Mouse (Mus musculus): ENCODE measurements at regions not wholly inside any gene's neighbourhood (a gene's known extent, or its start where the extent isn't known, plus 50 kb on each side); places are given as distances from the start of the nearest gene placed in this dataset.

- DNase-seq (ENCODE audit: low read depth) = peak; percentile 61
- TF ChIP-seq POLR2A (IDR thresholded peaks at IDR 0.05; ENCODE audit: borderline replicate concordance, extremely low read depth, insufficient read depth, insufficient read length, poor library complexity, severe bottlenecking) = no peak
- no peak for TF ChIP-seq CTCF (IDR thresholded peaks at IDR 0.05; ENCODE audit: borderline replicate concordance, extremely low read depth, insufficient read depth, insufficient read length)
Measured at GRCm38 (mm10) chr7:123642596-123642995, 142.3 kb upstream of the Zkscan2 start.

DNA sequence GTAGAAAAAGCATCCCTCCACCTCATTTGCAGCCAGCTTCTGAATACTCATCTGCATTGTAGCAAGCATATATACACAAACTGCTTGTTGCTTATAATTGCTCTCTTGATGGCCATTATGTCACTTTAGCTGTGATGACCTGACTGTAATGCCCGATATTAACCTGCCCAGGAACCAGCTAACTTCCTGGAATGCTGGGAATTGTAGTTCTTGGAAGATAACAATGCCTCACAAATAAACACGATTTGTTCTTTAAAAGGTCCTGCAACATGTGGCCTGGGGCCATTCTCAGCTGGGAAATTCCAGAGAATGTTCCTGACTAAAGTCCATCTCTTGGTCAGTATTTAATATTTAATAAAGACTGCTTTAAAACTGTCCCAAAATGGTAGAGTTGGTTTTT, 143.2 kb upstream of the Zkscan2 start:
- no peak for DNase-seq (ENCODE audit: low read depth)
- no peak for TF ChIP-seq CTCF (IDR thresholded peaks at IDR 0.05; ENCODE audit: borderline replicate concordance, extremely low read depth, insufficient read depth, insufficient read length)
- no peak for TF ChIP-seq POLR2A (IDR thresholded peaks at IDR 0.05; ENCODE audit: borderline replicate concordance, extremely low read depth, insufficient read depth, insufficient read length, poor library complexity, severe bottlenecking)

- TF ChIP-seq CTCF (IDR thresholded peaks at IDR 0.05; ENCODE audit: borderline replicate concordance, extremely low read depth, insufficient read depth, insufficient read length) = no peak
- TF ChIP-seq POLR2A (IDR thresholded peaks at IDR 0.05; ENCODE audit: borderline replicate concordance, extremely low read depth, insufficient read depth, insufficient read length, poor library complexity, severe bottlenecking) = no peak
- DNase-seq (ENCODE audit: low read depth) = no peak
Measured at GRCm38 (mm10) chr7:123645521-123645920, 145.3 kb upstream of the Zkscan2 start.

GRCm38 (mm10) chr7:123665459-123665858, 165.2 kb upstream of the Zkscan2 start:
- no peak for TF ChIP-seq POLR2A (IDR thresholded peaks at IDR 0.05; ENCODE audit: borderline replicate concordance, extremely low read depth, insufficient read depth, insufficient read length, poor library complexity, severe bottlenecking)
- TF ChIP-seq CTCF (IDR thresholded peaks at IDR 0.05; ENCODE audit: borderline replicate concordance, extremely low read depth, insufficient read depth, insufficient read length) = peak; percentile 15; the same call in 1 of the 2 replicates
- DNase-seq (ENCODE audit: low read depth) = no peak

DNA sequence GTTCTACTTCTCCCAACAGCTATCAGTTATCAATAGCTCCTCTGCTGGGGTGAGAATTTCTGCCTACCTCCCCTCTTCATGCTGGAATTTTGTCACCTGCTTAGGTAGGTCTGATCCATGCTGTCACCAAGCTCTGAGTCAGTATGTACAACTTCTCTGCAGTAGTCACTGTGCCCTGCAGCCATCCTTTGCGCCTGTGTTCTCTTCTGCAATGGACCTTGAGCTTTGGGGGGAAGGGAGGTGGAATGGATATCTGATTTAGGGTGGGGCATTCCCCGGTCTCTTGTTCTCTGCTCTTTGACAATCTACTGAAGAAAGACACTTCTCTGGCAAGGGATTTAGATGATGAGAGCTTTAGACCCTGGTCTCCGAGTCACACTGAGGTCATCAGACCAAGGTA, 184.5 kb upstream of the Zkscan2 start:
- TF ChIP-seq POLR2A (IDR thresholded peaks at IDR 0.05; ENCODE audit: borderline replicate concordance, extremely low read depth, insufficient read depth, insufficient read length, poor library complexity, severe bottlenecking) (no peak), CTCF (IDR thresholded peaks at IDR 0.05; ENCODE audit: borderline replicate concordance, extremely low read depth, insufficient read depth, insufficient read length) (no peak)
- DNase-seq (ENCODE audit: low read depth) = no peak

DNA sequence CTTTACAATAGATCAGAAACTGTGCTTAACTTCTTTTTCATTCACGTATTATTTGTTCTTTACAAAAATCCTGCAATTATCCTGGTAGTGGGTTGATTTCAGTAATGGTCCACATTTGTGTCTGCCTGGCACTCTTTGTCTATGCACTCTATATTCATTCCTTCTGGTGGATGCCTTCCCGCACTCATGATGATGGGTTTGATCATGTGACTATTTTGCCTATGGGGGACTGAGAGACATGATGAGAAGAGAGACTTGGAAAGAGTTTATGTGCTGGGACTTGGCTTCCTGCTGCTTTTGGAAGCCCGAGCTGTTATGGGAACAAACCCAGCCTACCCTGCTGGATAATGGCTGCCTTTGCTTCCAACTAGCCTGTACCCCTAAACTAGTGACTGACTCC, 186.3 kb upstream of the Zkscan2 start:
- TF ChIP-seq CTCF (IDR thresholded peaks at IDR 0.05; ENCODE audit: borderline replicate concordance, extremely low read depth, insufficient read depth, insufficient read length) (no peak), POLR2A (IDR thresholded peaks at IDR 0.05; ENCODE audit: borderline replicate concordance, extremely low read depth, insufficient read depth, insufficient read length, poor library complexity, severe bottlenecking) (no peak)
- DNase-seq (ENCODE audit: low read depth) = peak; percentile 39

DNA sequence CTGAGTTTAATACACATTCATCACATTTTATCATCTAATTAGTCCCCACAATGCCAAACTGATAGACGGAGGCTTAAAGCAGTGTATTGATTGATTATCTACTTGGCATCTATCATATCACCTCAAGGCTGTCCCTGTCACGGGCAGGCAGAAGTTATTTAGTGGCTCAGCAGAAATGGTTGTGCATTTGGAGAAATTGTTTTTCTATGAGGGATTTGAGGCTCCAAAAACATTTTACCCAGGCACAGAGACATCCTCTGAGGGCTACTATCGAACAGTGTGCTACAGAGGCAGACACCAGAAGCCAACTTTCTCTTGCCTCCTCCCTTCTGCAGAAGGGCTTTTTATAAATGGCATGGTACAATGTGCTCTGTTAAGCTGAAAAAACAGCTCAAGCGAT, 230.8 kb upstream of the Zkscan2 start:
- no peak for TF ChIP-seq POLR2A (IDR thresholded peaks at IDR 0.05; ENCODE audit: borderline replicate concordance, extremely low read depth, insufficient read depth, insufficient read length, poor library complexity, severe bottlenecking)
- TF ChIP-seq CTCF (IDR thresholded peaks at IDR 0.05; ENCODE audit: borderline replicate concordance, extremely low read depth, insufficient read depth, insufficient read length) = no peak
- no peak for DNase-seq (ENCODE audit: low read depth)

- DNase-seq (ENCODE audit: low read depth) = no peak
- TF ChIP-seq POLR2A (IDR thresholded peaks at IDR 0.05; ENCODE audit: borderline replicate concordance, extremely low read depth, insufficient read depth, insufficient read length, poor library complexity, severe bottlenecking) = no peak
- TF ChIP-seq CTCF (IDR thresholded peaks at IDR 0.05; ENCODE audit: borderline replicate concordance, extremely low read depth, insufficient read depth, insufficient read length) = no peak
Measured at GRCm38 (mm10) chr7:123733061-123733460, 232.8 kb upstream of the Zkscan2 start.

GRCm38 (mm10) chr7:123747986-123748385, 234.7 kb upstream of the Hs3st4 start:
- peak; percentile 73 for DNase-seq (ENCODE audit: low read depth)
- TF ChIP-seq CTCF (IDR thresholded peaks at IDR 0.05; ENCODE audit: borderline replicate concordance, extremely low read depth, insufficient read depth, insufficient read length) (no peak), POLR2A (IDR thresholded peaks at IDR 0.05; ENCODE audit: borderline replicate concordance, extremely low read depth, insufficient read depth, insufficient read length, poor library complexity, severe bottlenecking) (no peak)

- no peak for TF ChIP-seq POLR2A (IDR thresholded peaks at IDR 0.05; ENCODE audit: borderline replicate concordance, extremely low read depth, insufficient read depth, insufficient read length, poor library complexity, severe bottlenecking)
- no peak for TF ChIP-seq CTCF (IDR thresholded peaks at IDR 0.05; ENCODE audit: borderline replicate concordance, extremely low read depth, insufficient read depth, insufficient read length)
- DNase-seq (ENCODE audit: low read depth) = no peak
Measured at GRCm38 (mm10) chr7:123753252-123753651, 229.4 kb upstream of the Hs3st4 start.

DNA sequence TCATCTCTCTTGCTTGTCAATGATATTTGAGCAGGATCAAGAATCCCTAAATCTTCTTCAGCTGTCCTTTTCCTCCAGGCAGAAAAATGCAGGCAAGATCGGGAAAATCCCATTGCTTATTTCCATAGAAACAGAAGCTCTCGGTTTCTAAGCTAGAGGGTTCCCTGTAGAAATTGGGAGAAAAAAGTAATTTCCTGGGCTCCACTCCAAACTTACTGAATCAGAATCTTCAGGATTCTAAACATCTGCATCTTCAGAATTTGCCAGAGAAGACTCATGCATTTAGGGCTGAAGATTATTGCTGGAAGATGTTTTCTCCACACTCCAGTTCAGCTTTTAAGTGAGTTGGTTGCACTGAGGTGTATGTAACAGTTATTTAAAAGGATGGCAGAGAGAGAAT, 187.6 kb upstream of the Hs3st4 start:
- no peak for DNase-seq (ENCODE audit: low read depth)
- TF ChIP-seq POLR2A (IDR thresholded peaks at IDR 0.05; ENCODE audit: borderline replicate concordance, extremely low read depth, insufficient read depth, insufficient read length, poor library complexity, severe bottlenecking) (no peak), CTCF (IDR thresholded peaks at IDR 0.05; ENCODE audit: borderline replicate concordance, extremely low read depth, insufficient read depth, insufficient read length) (no peak)

DNA sequence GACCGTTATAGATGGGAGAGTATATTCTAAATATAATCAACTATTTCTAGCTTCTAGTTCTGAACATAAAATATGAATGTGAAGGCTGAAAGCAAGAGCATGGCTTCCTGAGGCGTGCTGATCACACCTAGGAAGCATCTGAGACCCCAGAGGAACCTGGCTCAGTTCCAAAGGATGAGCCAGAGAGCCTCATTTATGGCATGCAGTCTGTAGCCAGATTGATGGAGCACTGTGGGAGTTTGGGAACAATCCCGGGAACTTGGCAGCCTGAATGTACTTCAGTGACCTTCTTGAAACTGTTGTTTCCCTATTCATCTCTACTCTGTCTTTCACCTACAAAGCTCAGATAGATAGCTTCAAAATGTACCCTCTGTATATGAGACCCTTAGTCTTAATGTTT, 186.6 kb upstream of the Hs3st4 start:
- DNase-seq (ENCODE audit: low read depth) = no peak
- TF ChIP-seq POLR2A (IDR thresholded peaks at IDR 0.05; ENCODE audit: borderline replicate concordance, extremely low read depth, insufficient read depth, insufficient read length, poor library complexity, severe bottlenecking) = no peak

GRCm38 (mm10) chr7:123805650-123806049, 177.0 kb upstream of the Hs3st4 start:
- TF ChIP-seq POLR2A (IDR thresholded peaks at IDR 0.05; ENCODE audit: borderline replicate concordance, extremely low read depth, insufficient read depth, insufficient read length, poor library complexity, severe bottlenecking) (no peak), CTCF (IDR thresholded peaks at IDR 0.05; ENCODE audit: borderline replicate concordance, extremely low read depth, insufficient read depth, insufficient read length) (no peak)
- DNase-seq (ENCODE audit: low read depth) = no peak
